Mouse (Mus musculus) hindbrain, embryonic 13.5 days (tissue): ENCODE measurements around the gene Ankef1. TPM values are rescaled to one million over a fixed set of nuclear protein-coding genes. Genes with fewer than 3 reads are reported as not detected.
A peak's percentile ranks its signal among the peaks of the same experiment; 100 is the strongest.

ENCODE experiments used
- ATAC-seq: fragments of 200-750 bp; cut with Nextera tagmentation; 2 replicates; pipeline ENCODE4 v1.8.0; 2017; ENCODE audit warnings: moderate TSS enrichment; ENCODE audit not compliant: low FRiP score
- H3K27ac ChIP-seq: fragments of 300-500 bp; sonication (generic); 2 replicates; pipeline ENCODE4 v1.5.1; 2015; ENCODE audit warnings: inconsistent platforms, mild to moderate bottlenecking, moderate library complexity
- H3K27me3 ChIP-seq: fragments of 300-500 bp; sonication (generic); 2 replicates; pipeline ENCODE4 v1.6.1; 2015; ENCODE audit warnings: mild to moderate bottlenecking, inconsistent platforms
- H3K36me3 ChIP-seq: fragments of 300-500 bp; sonication (generic); 2 replicates; pipeline ENCODE4 v1.6.1; 2015; ENCODE audit warnings: mild to moderate bottlenecking, inconsistent platforms
- H3K4me1 ChIP-seq: fragments of 300-500 bp; sonication (generic); replicated peaks from 2 replicates; pipeline ENCODE4 v1.6.1; 2015; ENCODE audit warnings: inconsistent platforms
- H3K4me2 ChIP-seq: fragments of 300-500 bp; sonication (generic); 2 replicates; pipeline ENCODE4 v1.6.1; 2015; ENCODE audit warnings: inconsistent platforms, mild to moderate bottlenecking, moderate library complexity
- H3K4me3 ChIP-seq: fragments of 300-500 bp; sonication (generic); 2 replicates; pipeline ENCODE4 v1.5.1; 2015; ENCODE audit warnings: mild to moderate bottlenecking, inconsistent platforms
- H3K9ac ChIP-seq: fragments of 300-500 bp; sonication (generic); 2 replicates; pipeline ENCODE4 v1.6.1; 2015; ENCODE audit warnings: mild to moderate bottlenecking, inconsistent platforms
- H3K9me3 ChIP-seq: fragments of 300-500 bp; sonication (generic); 2 replicates; pipeline ENCODE4 v1.6.1; 2016; ENCODE audit warnings: inconsistent platforms
- WGBS: fragments of 180-500 bp; shearing (Covaris S2); methylation state at CpG from one replicate; pipeline ENCODE4 v1.1.7; 2015; 5-methylcytosine and 5-hydroxymethylcytosine counted together
- polyA plus RNA-seq: library from polyadenylated mRNA; unstranded; fragments of >200 nt; fragmentation: Nextera tagmentation; extraction: Ambion mirVana; gene quantifications from 2 replicates; pipeline ENCODE4 v1.2.1, GENCODE M21; 2015

Gene Ankef1
- 0.66 and 0.78 TPM in 2 replicates for polyA plus RNA-seq

DNA sequence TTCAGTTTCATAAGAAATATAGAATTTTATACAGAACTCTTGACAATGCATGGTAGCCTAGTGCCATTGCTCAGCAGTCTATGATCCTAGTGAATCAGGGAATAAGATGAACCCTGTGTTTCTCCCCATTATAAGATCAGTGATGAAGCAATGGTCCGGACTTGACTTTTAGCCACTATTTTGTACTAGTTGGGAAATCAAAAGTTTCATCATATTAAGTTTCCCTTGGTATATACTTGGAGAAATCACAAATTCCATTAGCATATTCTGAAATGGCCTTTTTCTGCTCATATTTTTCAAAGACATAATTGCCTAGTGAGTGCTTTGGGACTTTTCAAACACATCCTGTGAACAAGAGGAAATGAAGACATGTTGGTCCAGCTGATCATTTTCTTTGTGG, at the start of gene Ankef1:
Gene Ankef1 (plus strand): TSS at position 260 of the 400 bp plus-strand sequence.
- H3K4me1 ChIP-seq = no peaks in the 10 kb centered on the region
- H3K4me2 ChIP-seq = no peak within 1 kb of the TSS
- no peaks in the 10 kb centered on the region for H3K27me3 ChIP-seq
- H3K9me3 ChIP-seq = no peaks in the 10 kb centered on the region
- H3K27ac ChIP-seq = no peak within 1 kb of the TSS
- H3K36me3 ChIP-seq = no peaks in the 10 kb centered on the region
- H3K9ac ChIP-seq = no peak within 1 kb of the TSS
- whole genome bisulfite sequencing = 98% methylated on average over 1 of the region's 1 CpGs
- H3K4me3 ChIP-seq = no peak within 1 kb of the TSS
- ATAC-seq = no peak

DNA sequence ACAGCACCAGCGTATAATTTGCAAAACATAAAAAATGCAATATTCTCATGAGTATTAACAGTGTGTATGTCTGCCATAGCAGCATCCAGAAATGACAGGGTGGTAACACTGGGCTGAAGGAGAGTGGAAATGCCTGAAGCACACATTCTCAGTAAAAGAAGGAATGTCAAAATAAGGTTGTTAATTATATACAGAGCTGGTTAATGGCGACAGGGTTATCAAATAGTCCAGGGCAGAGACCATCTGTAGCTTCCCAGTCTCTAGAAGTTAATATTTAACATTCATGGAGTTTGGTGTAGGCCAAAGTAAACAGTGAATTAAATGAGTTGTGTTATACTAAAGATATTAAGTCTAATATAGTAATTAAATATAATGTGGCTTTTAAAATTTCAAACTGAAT, 45.2 kb upstream of the Ankef1 start:
- Histone ChIP-seq H3K9ac (no peak overlapping the region), H3K36me3 (no peaks in the 10 kb centered on the region), H3K27ac (no peak overlapping the region), H3K4me3 (no peak overlapping the region), H3K4me1 (no peaks in the 10 kb centered on the region), H3K27me3 (no peaks in the 10 kb centered on the region), H3K4me2 (no peak overlapping the region), H3K9me3 (no peaks in the 10 kb centered on the region)
- 69% methylated on average over 2 of the region's 2 CpGs for WGBS
- no peak for ATAC-seq

DNA sequence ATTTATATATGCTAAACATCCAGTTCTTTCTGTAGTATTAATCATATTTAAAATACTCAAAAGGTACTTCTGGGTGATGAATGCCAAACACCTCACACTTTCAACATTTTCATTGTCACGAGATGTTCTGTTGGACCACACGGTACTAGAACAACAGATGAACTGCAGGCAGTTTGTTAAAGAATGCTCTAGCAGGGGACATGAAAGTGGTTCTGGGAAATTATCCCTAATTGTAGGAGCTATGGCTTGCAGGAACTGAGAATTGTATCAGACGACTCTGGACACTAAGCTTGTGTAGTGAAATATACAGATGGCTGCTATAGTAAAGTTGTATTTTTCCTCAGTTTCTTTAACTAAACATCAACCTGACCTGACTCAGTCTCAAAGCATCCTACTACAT, 44.8 kb upstream of the Ankef1 start:
- Histone ChIP-seq H3K9ac (no peak overlapping the region), H3K27me3 (no peaks in the 10 kb centered on the region), H3K4me3 (no peak overlapping the region), H3K36me3 (no peaks in the 10 kb centered on the region), H3K4me1 (no peaks in the 10 kb centered on the region), H3K27ac (no peak overlapping the region), H3K4me2 (no peak overlapping the region), H3K9me3 (no peaks in the 10 kb centered on the region)
- WGBS = 85% methylated on average over 3 of the region's 3 CpGs
- ATAC-seq = no peak

DNA sequence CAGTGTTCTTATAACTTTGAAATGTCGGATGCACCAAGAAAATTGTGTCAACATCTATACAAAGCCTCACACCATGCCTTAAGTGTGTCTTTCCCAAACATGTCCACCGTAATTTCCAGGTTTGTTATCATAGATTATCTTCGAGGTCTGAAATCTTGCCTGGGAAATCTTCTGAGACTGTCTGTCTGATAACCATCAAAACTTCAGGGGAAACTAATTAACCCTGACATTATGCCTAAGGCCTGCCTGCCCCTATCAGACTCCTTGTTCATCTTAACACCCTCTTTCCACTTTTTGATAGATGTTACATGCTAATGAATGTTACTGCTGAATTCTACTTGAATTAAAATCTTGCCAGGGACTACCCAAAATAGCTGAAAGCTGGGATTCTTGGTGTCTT, 24.1 kb upstream of the Ankef1 start:
- H3K9ac ChIP-seq = no peak overlapping the region
- no peak overlapping the region for H3K27ac ChIP-seq
- WGBS = 78% methylated on average over 3 of the region's 3 CpGs
- H3K27me3 ChIP-seq = no peaks in the 10 kb centered on the region
- H3K4me1 ChIP-seq = no peaks in the 10 kb centered on the region
- H3K9me3 ChIP-seq = no peaks in the 10 kb centered on the region
- no peak for ATAC-seq
- H3K4me3 ChIP-seq = no peak overlapping the region
- no peaks in the 10 kb centered on the region for H3K36me3 ChIP-seq
- no peak overlapping the region for H3K4me2 ChIP-seq

DNA sequence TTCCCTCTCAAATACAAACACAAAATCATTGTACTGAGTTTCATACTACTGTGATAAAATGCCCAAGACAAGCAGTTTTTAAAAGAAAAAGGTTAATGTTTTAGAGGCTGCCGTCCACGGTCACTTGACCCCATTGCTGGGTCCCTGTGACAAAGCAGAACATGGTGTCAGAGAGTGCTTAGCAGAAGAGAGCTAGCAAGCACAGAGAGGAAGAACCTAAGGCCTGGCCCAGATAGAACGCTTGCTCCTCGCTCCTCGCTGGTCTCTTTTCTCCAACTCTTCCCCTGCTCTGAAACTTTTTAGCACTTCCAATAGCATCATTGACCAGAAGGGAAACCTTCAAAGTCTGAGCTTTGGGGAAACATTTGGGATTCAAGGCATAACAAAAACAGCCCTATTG, 19.4 kb upstream of the Ankef1 start:
- 70% methylated on average over 5 of the region's 5 CpGs for WGBS
- Histone ChIP-seq H3K9me3 (no peaks in the 10 kb centered on the region), H3K4me3 (no peak overlapping the region), H3K4me2 (no peak overlapping the region), H3K4me1 (no peaks in the 10 kb centered on the region; the same call in 1 of the 2 replicates), H3K27me3 (no peaks in the 10 kb centered on the region), H3K9ac (no peak overlapping the region), H3K36me3 (no peaks in the 10 kb centered on the region), H3K27ac (no peak overlapping the region)
- no peak for ATAC-seq

DNA sequence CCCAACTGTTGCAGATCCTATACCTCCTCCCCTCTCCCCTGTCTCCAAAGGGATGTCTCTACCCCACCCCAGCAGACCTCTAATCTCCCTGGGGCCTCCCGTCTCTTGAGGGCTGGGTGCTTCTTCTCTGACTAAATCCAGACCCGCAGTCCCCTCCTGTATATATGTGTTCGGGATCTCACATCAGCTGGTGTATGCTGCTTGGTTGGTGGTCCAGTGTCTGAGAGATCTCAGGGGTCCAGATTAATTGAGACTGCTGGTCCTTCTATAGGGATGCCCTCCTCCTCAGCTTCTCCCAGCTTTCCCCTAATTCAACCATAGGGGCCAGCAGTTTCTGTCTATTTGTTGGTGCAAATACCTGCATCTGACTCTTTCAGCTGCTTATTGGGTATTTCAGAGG, 18.7 kb upstream of the Ankef1 start:
- H3K4me1 ChIP-seq = no peaks in the 10 kb centered on the region; the same call in 1 of the 2 replicates
- no peaks in the 10 kb centered on the region for H3K9me3 ChIP-seq
- H3K27ac ChIP-seq = no peak overlapping the region
- H3K4me3 ChIP-seq = no peak overlapping the region
- H3K27me3 ChIP-seq = no peaks in the 10 kb centered on the region
- 82% methylated on average over 3 of the region's 3 CpGs for WGBS
- no peak overlapping the region for H3K9ac ChIP-seq
- no peaks in the 10 kb centered on the region for H3K36me3 ChIP-seq
- no peak overlapping the region for H3K4me2 ChIP-seq
- ATAC-seq = no peak

DNA sequence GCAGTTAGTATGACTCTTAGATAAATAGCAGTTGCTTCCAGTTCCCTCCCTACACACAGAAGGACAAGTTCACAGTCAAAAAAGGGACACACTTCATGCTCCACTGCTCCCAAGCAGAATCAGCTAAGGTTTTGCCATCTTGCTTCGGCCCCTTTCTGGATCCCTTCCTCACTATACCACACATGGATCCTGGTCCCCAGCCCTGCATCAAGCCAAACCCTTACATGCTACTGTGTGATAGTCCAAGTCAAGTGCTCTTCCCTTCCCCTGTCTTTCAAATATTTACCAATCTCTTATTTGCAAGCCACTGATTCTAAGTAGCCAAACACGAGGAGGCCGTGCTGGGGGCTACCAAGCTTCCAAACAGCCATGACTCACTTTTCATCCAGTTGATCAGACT, 16.8 kb upstream of the Ankef1 start:
- Histone ChIP-seq H3K4me2 (no peak overlapping the region), H3K27me3 (no peaks in the 10 kb centered on the region), H3K36me3 (no peaks in the 10 kb centered on the region), H3K9ac (no peak overlapping the region), H3K4me3 (no peak overlapping the region), H3K9me3 (no peaks in the 10 kb centered on the region), H3K4me1 (no peaks in the 10 kb centered on the region; the same call in 1 of the 2 replicates), H3K27ac (no peak overlapping the region)
- ATAC-seq = no peak
- 74% methylated on average over 3 of the region's 3 CpGs for WGBS

DNA sequence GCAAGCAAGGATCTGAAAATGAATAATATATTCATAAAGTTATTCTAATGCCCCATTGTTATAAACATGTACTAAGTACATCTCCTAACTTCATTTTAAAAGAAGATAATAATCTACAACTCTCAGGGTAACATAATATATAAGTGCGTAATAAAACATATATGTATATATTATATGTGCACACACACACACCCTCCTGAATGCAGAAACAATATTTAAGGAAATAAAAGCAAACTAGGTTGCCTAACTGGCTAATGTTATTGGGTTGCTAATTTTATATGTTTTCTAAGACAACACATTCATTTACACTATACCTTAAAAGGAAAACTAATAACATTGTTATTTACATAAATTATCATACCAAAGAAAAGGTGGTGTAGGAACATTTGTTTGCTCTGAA, 16.3 kb upstream of the Ankef1 start:
- H3K27me3 ChIP-seq = no peaks in the 10 kb centered on the region
- H3K4me1 ChIP-seq = no peaks in the 10 kb centered on the region; the same call in 1 of the 2 replicates
- H3K4me2 ChIP-seq = no peak overlapping the region
- no peak overlapping the region for H3K27ac ChIP-seq
- no peaks in the 10 kb centered on the region for H3K36me3 ChIP-seq
- H3K9ac ChIP-seq = no peak overlapping the region
- no peaks in the 10 kb centered on the region for H3K9me3 ChIP-seq
- H3K4me3 ChIP-seq = no peak overlapping the region
- ATAC-seq = peak; percentile 21; the same call in 1 of the 2 replicates
- 95% methylated on average over 1 of the region's 1 CpGs for WGBS

DNA sequence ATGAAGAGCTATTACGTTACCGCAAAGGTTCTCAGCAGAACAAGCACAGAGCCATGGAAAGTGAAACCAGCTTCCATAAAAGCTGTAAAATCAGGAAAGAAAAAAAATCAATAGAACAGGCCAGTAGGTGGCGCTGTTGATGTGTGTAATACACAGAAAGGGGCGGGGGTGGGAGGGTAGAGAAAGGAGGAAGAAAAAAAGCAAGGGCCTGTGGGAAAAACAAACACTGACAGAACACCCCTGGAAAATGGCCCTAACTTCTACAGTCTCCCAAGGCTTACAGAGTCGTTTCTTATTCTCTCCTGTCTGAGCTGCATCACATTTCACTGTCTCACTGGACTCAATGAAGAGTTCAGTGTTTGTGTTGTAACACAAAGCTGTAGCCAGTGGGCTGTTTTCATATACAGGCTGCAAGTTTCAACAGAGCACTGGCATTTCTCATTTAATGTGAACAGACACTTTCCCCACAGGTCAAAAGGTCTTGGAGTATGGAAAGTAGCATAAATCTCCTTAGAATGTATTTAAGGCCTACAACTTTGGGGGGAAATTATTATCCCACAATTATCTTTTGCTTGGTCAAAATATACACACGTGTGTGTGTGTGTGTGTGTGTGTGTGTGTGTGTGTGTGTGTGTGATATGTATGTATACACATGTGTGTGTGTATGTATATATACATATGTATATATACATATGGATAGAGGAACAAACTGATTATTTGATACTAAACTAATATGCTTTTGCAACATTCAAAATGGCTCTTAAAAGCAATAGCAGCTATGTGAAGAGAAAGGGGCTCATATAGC, 15.7 kb upstream of the Ankef1 start:
- H3K27me3 ChIP-seq = no peaks in the 10 kb centered on the region
- H3K9ac ChIP-seq = no peak overlapping the region
- no peaks in the 10 kb centered on the region for H3K36me3 ChIP-seq
- H3K4me1 ChIP-seq = no peaks in the 10 kb centered on the region; the same call in 1 of the 2 replicates
- WGBS = 18% methylated on average over 6 of the region's 6 CpGs
- no peaks in the 10 kb centered on the region for H3K9me3 ChIP-seq
- no peak overlapping the region for H3K4me3 ChIP-seq
- ATAC-seq = peak; percentile 92
- H3K27ac ChIP-seq = no peak overlapping the region
- no peak overlapping the region for H3K4me2 ChIP-seq

DNA sequence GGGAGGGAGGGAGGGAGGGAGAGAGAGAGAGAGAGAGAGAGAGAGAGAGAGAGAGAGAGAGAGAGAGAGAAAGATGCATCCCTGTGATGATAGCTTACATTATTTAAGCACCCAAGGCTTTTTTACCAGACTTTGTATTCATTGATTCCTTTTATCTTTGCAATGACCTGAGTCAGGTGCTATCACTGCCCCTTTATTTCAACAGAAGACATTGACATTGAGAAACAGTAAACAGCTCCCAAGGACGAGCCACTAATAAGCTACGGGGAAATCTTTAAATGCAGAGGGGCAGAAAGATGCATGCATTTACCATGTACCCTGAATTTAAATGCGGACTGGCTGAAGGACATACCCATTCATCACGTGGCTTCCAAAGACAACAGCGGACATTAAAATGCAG, 14.7 kb upstream of the Ankef1 start:
- Histone ChIP-seq H3K4me2 (no peak overlapping the region), H3K4me1 (no peaks in the 10 kb centered on the region; the same call in 1 of the 2 replicates), H3K9ac (no peak overlapping the region), H3K4me3 (no peak overlapping the region), H3K36me3 (no peaks in the 10 kb centered on the region), H3K27ac (no peak overlapping the region), H3K9me3 (no peaks in the 10 kb centered on the region), H3K27me3 (no peaks in the 10 kb centered on the region)
- 71% methylated on average over 5 of the region's 5 CpGs for WGBS
- no peak for ATAC-seq

DNA sequence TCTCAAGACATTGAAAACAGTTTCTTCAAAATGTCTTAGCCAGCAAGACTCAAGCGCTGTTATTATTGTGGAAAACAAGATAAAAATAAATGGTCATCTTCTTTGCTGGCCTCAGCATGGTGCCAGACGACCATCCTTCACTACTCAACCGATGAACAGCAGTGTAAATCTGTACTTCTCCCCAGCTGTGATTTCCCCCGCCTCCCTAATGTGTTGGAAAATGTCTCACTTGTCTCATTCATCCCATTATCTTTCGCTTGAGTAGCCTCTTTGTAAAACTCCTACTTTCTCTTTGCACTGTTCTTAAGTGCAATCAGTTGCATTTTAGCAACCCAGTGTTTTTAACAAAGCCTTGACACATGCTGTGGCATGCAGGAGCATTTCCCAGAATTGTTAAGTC, 9.4 kb downstream of the Ankef1 start:
- H3K4me3 ChIP-seq = no peak overlapping the region
- 0 out of 2 replicates have a peak, but pooled peaks cover 6% of the 10 kb centered on the region for H3K4me1 ChIP-seq
- H3K9me3 ChIP-seq = no peaks in the 10 kb centered on the region
- no peak overlapping the region for H3K9ac ChIP-seq
- H3K4me2 ChIP-seq = no peak overlapping the region
- no peak overlapping the region for H3K27ac ChIP-seq
- no peaks in the 10 kb centered on the region for H3K36me3 ChIP-seq
- peaks cover 2% of the 10 kb centered on the region; the same call in 1 of the 2 replicates for H3K27me3 ChIP-seq
- ATAC-seq = no peak; the same call in 1 of the 2 replicates
- WGBS = 11% methylated on average over 5 of the region's 5 CpGs

DNA sequence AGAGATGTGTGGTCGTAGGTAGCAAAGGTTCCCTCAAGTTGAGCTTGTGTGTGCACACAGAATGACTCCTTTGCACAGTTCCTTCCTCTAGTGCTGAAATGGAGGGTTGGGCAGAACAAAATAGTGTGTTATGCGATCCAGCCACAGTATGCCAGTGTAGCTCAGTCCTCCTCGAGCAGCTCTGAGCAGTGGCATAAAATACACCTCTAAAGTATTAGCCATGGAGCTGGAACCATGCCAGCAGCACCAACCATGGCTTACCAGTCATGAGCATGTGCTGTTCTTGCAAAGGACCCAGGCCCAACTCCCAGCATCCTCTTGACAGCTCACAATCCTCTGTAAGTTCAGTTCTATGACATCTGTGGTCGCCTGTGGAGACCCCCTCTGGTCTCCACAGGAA, 10.0 kb downstream of the Ankef1 start:
- 69% methylated on average over 4 of the region's 4 CpGs for WGBS

DNA sequence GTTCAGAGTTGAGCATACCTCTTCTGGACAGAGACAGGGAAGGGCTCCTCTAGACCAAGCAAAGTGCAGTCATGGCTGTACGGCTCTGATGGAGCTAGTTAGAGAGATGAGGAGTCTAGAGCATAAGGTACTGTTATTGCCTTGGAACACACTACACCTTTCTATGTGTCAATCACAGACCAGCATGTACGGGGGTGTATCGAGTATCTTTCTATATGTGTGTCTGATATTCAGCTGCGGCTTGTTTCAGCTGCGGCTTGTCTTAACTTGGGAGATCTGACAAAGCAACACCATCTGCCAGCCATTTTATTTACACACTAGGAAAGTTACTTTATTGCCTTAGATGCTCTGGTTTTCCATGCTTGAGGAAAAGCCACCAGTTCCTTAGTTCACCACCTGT, 11.1 kb downstream of the Ankef1 start:
- H3K36me3 ChIP-seq = no peaks in the 10 kb centered on the region
- ATAC-seq = no peak
- no peak overlapping the region for H3K4me3 ChIP-seq
- no peaks in the 10 kb centered on the region for H3K9me3 ChIP-seq
- peaks cover 2% of the 10 kb centered on the region; the same call in 1 of the 2 replicates for H3K27me3 ChIP-seq
- no peak overlapping the region for H3K4me2 ChIP-seq
- no peak overlapping the region for H3K27ac ChIP-seq
- 0 out of 2 replicates have a peak, but pooled peaks cover 6% of the 10 kb centered on the region for H3K4me1 ChIP-seq
- no peak overlapping the region for H3K9ac ChIP-seq
- 98% methylated on average over 5 of the region's 5 CpGs for WGBS

More for the DNA sequence above, 10.0 kb downstream of the Ankef1 start:
- Histone ChIP-seq H3K9ac (no peak overlapping the region), H3K27ac (no peak overlapping the region), H3K4me2 (no peak overlapping the region), H3K36me3 (no peaks in the 10 kb centered on the region), H3K4me3 (no peak overlapping the region), H3K27me3 (peaks cover 2% of the 10 kb centered on the region; the same call in 1 of the 2 replicates), H3K9me3 (no peaks in the 10 kb centered on the region), H3K4me1 (0 out of 2 replicates have a peak, but pooled peaks cover 6% of the 10 kb centered on the region)
- no peak for ATAC-seq
